Mouse (Mus musculus) ES-CJ7 (cell line): ENCODE results near the gene Spg20.

Source experiments
- DNase-seq: peaks from one replicate; pipeline ENCODE4 v3.0.0; 2011; ENCODE audit warnings: low read depth, low spot score

The Spg20 gene

GRCm38 (mm10) chr3:55148091-55148490 is 36.2 kb downstream of the Spg20 start:
- DNase-seq, result no peak

- DNase-seq, result peak; percentile 60
Observed at GRCm38 (mm10) chr3:55151656-55152433, 39.9 kb downstream of the Spg20 start.

- DNase-seq, result peak; percentile 30
Observed at GRCm38 (mm10) chr3:55152673-55153334, 40.9 kb downstream of the Spg20 start.

DNA sequence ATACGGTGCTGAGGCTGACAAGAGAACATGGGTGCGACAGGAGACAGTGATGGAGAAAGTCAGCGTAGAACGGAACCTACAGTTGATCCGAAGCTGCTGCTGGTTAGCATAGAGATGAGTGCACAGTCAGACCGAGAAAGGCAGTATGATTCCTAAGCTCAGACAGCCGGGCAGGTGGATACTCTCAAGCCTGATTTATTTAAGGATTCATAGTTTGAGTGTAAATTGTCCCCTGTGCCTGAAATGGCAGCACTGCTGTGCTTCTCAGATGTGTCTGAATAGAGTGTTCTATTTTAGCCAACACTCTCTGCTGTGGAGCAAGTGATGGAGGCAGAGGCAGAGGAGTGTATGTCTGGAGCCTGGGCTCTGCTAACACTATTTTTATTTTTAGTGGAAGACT is 42.3 kb downstream of the Spg20 start:
- DNase-seq, result no peak

GRCm38 (mm10) chr3:55157413-55157812 is 45.5 kb downstream of the Spg20 start:
- DNase-seq, result no peak

GRCm38 (mm10) chr3:55161144-55161543 is 49.2 kb downstream of the Spg20 start:
- DNase-seq, result no peak

DNA sequence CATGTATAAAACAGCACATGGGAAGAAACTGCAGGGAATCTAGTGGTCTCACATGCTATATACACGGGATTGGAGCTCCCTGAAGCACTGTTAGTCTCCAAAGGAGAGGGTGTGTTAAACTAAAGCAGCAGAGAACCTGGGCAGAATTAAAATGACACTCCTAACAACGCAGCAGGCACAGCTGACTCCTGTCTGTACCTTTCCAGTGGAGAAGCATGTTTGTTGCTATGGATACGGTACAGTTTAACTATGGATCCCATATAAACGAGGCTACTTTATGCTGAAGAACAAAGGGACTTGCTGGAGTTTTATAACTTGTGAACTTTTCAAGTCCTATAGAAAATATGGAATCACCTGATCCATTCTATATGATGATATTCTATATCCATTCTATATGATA is 51.6 kb downstream of the Spg20 start:
- no peak for DNase-seq

GRCm38 (mm10) chr3:55172478-55172877 is 60.6 kb downstream of the Spg20 start:
- DNase-seq, result no peak

GRCm38 (mm10) chr3:55177271-55177670 is 65.4 kb downstream of the Spg20 start:
- no peak for DNase-seq

GRCm38 (mm10) chr3:55181766-55182165 is 69.9 kb downstream of the Spg20 start, which contains the start of gene Sohlh2:
Sohlh2 (plus strand) TSS chr3:55182028.
- DNase-seq, result peak; percentile 17
